Mouse (Mus musculus) limb, embryonic 11.5 days (tissue): ENCODE results near the gene Dirc2. TPM values are rescaled to one million over a fixed set of nuclear protein-coding genes. Genes with fewer than 3 reads are reported as not detected.

Experiments
- ATAC-seq: fragments of 200-750 bp; cut with Nextera tagmentation; 2 replicates; pipeline ENCODE4 v1.8.0; 2017; ENCODE audit warnings: low read depth; ENCODE audit not compliant: insufficient number of reproducible peaks, low FRiP score, low TSS enrichment
- DNase-seq: peaks from one replicate; pipeline ENCODE4 v3.0.0-alpha.2; 2015; ENCODE audit warnings: low spot score
- H3K27ac ChIP-seq: fragments of 300-500 bp; sonication (generic); replicated peaks from 2 replicates; pipeline ENCODE4 v1.5.1; 2014; ENCODE audit warnings: low read depth, mild to moderate bottlenecking, low read length
- H3K27me3 ChIP-seq: fragments of 300-500 bp; sonication (generic); 2 replicates; pipeline ENCODE4 v1.6.1; 2014; ENCODE audit warnings: mild to moderate bottlenecking, low read length, mixed read lengths; ENCODE audit not compliant: control insufficient read depth, insufficient read depth
- H3K36me3 ChIP-seq: fragments of 300-500 bp; sonication (generic); 2 replicates; pipeline ENCODE4 v1.6.1; 2014; ENCODE audit warnings: mild to moderate bottlenecking, low read length, moderate library complexity, mixed read lengths; ENCODE audit not compliant: control insufficient read depth, insufficient read depth
- H3K4me1 ChIP-seq: fragments of 300-500 bp; sonication (generic); 2 replicates; pipeline ENCODE4 v1.6.1; 2014; ENCODE audit warnings: low read length, mixed read lengths; ENCODE audit not compliant: control insufficient read depth, insufficient read depth
- H3K4me2 ChIP-seq: fragments of 300-500 bp; sonication (generic); 2 replicates; pipeline ENCODE4 v1.6.1; 2014; ENCODE audit warnings: low read depth, mild to moderate bottlenecking, moderate library complexity; ENCODE audit not compliant: severe bottlenecking
- H3K4me3 ChIP-seq: fragments of 300-500 bp; sonication (generic); 2 replicates; pipeline ENCODE4 v1.5.1; 2014; ENCODE audit warnings: low read depth, low read length
- H3K9ac ChIP-seq: fragments of 300-500 bp; sonication (generic); 2 replicates; pipeline ENCODE4 v1.6.1; 2014; ENCODE audit warnings: mild to moderate bottlenecking, low read length
- H3K9me3 ChIP-seq: fragments of 300-500 bp; sonication (generic); 2 replicates; pipeline ENCODE4 v1.6.1; 2016; ENCODE audit warnings: low read length; ENCODE audit not compliant: control insufficient read depth
- WGBS: fragments of 180-500 bp; shearing (Covaris S2); extraction: QIAGEN DNeasy Blood & Tissue Kit; methylation state at CpG from one replicate; pipeline ENCODE4 v1.1.7; 2014; 5-methylcytosine and 5-hydroxymethylcytosine counted together
- polyA plus RNA-seq: library from polyadenylated mRNA; unstranded; fragments of >200 nt; fragmentation: Nextera tagmentation; extraction: Ambion mirVana; gene quantifications from 2 replicates; pipeline ENCODE4 v1.2.1, GENCODE M21; 2014

Dirc2 gene
- polyA plus RNA-seq = 13.0 and 15.2 TPM in 2 replicates

DNA sequence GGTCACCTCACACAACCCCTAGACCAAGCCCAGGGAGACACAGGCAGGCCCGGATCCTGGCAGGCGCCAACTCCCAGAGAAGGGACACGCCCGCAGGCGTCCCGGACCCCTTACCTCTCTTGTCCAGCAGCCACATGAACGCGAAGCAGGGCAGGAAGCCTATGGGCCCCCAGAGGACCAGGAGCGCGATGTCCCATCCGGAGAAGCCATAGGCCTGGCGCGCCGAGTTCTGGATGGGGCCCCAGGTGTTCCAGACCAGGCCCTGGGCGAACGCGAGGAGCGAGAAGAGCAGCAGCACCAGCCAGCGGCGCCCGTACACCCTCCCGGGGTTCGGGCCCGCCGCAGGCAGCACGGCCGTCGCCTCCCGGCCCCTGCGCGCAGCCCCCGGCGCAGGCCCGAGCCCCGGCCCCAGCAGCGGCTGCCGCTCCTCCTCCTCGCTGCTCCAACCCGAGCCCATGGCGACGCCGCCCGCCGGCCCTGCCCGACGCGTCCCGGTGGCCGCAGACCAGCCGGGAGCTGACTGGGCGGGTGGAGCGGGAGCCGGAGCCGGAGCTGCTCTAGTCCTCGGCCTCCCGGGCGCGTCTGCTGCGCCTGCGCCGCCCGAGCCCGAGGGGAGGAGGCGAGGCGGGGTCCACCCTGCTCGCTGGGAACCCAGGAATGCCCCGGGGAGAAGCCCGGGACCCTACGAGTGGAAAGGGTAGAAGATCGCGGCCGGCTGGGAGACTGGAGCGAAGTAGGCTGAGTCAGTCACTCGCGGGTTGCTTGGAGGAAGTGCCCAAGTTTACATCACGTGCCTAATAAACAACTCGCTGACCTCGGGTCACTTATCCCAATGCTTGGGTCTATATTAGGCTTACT is at the start of gene Dirc2:
Gene Dirc2 (minus strand): TSS at position 572 of the 858 bp plus-strand sequence.
- no peaks in the 10 kb centered on the region for H3K9me3 ChIP-seq
- WGBS = under 1% methylated on average over 70 of the region's 78 CpGs
- no peaks in the 10 kb centered on the region for H3K27me3 ChIP-seq
- peaks cover 8% of the 10 kb centered on the region; the same call in 1 of the 2 replicates for H3K4me1 ChIP-seq
- ATAC-seq (peak; percentile 63; the same call in 1 of the 2 replicates), DNase-seq (peak; percentile 79)
- H3K4me3 ChIP-seq = peak within 1 kb of the TSS; percentile 92
- H3K36me3 ChIP-seq = no peaks in the 10 kb centered on the region
- peak within 1 kb of the TSS; percentile 88 for H3K9ac ChIP-seq
- no peak within 1 kb of the TSS for H3K27ac ChIP-seq
- H3K4me2 ChIP-seq = peak within 1 kb of the TSS; percentile 65

DNA sequence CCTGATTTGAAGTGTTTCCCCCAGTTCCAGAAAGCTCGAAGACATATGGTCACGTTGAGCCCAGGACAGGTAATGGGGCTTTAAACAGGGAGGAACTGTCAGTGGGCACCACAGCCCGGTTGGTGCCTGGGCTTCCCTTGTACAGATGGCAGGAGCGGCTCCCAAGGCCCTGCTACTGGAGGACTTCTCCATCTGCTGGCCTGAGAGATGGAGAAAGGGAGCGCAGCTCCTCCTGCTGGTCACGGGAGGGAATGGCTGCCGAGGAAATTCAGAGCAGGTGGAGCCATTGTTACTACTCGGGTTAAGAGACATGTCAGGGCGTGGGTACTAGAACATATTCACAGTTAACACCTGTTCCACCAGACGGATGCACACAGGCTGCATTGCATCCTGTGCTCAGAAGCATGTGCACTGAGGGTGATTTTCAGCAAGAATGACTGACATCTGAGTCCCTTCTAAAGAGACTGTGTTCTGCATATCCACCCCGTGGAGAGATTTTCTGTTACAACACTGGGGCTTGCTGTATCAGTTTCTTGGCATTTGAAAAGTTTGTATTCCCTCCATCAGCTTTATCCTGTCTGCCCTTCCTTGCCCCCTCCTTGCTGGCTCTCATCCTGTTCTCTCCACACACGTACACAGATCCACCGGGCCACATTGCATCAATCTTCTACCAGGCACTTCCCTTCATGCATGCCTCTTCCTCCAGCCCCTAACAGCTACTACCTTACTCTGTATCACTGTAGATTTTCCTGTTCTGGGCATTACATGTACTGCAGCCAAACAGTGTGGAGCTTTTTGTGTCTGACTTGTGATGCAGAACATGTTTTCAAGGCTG is 48.3 kb upstream of the Dirc2 start:
- no peaks in the 10 kb centered on the region for H3K36me3 ChIP-seq
- WGBS = 43% methylated on average over 13 of the region's 13 CpGs
- no peak overlapping the region for H3K4me3 ChIP-seq
- H3K27ac ChIP-seq = no peak overlapping the region
- H3K9ac ChIP-seq = no peak overlapping the region
- no peaks in the 10 kb centered on the region for H3K9me3 ChIP-seq
- H3K4me1 ChIP-seq = no peaks in the 10 kb centered on the region
- ATAC-seq = 0 out of 2 replicates have a peak, but pooled peaks have one; percentile 21
- no peak overlapping the region for H3K4me2 ChIP-seq
- peak; percentile 88 for DNase-seq
- H3K27me3 ChIP-seq = no peaks in the 10 kb centered on the region

DNA sequence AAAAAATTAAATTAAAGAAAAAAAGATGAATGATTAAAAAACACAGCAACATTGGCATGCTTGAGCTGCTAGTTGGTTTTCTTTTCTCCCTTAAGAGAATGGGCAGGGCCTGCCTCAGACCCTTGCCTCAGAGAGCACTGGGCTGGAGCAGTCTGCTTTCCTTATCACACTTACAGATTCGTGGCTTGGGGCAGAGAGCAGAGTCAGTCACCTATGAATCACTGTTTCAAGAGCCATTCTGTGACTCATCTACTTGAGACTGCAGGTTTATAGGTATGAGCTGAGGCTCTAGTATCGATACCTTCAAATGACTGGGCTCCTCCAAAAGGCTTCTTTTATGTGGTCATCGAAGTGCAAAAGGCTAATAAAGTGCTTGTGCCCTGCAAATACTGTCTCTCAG is 44.0 kb upstream of the Dirc2 start:
- H3K36me3 ChIP-seq = peaks cover 3% of the 10 kb centered on the region; the same call in 1 of the 2 replicates
- H3K27me3 ChIP-seq = no peaks in the 10 kb centered on the region
- 72% methylated on average over 3 of the region's 3 CpGs for WGBS
- no peak overlapping the region for H3K4me2 ChIP-seq
- DNase-seq (no peak), ATAC-seq (no peak)
- no peak overlapping the region for H3K27ac ChIP-seq
- H3K4me3 ChIP-seq = no peak overlapping the region
- no peak overlapping the region for H3K9ac ChIP-seq
- H3K9me3 ChIP-seq = no peaks in the 10 kb centered on the region
- no peaks in the 10 kb centered on the region for H3K4me1 ChIP-seq

DNA sequence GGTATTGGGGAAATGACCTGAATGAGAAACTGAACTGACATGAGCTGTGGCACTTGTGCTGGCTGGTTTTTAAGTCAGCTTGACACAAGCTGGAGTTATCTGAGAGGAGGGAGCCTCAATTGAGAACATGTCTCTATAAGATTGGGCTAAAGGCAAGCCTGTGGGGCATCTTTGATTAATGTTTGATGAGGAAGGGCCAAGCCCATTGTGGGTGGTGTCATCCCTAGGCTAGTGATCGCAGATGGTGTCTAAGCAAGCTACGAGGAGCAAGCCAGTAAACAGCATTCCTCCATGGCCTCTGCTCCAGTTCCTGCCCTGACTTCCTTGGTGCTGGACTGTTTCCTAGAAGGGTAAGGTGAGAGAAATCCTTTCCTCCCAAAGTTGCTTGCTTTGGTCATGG is 39.7 kb upstream of the Dirc2 start:
- ATAC-seq (no peak), DNase-seq (no peak)
- Histone ChIP-seq H3K9ac (no peak overlapping the region), H3K27ac (no peak overlapping the region), H3K4me3 (no peak overlapping the region), H3K4me1 (no peaks in the 10 kb centered on the region), H3K36me3 (peaks cover 3% of the 10 kb centered on the region; the same call in 1 of the 2 replicates), H3K27me3 (no peaks in the 10 kb centered on the region), H3K4me2 (no peak overlapping the region), H3K9me3 (no peaks in the 10 kb centered on the region)
- WGBS = 95% methylated on average over 2 of the region's 2 CpGs

DNA sequence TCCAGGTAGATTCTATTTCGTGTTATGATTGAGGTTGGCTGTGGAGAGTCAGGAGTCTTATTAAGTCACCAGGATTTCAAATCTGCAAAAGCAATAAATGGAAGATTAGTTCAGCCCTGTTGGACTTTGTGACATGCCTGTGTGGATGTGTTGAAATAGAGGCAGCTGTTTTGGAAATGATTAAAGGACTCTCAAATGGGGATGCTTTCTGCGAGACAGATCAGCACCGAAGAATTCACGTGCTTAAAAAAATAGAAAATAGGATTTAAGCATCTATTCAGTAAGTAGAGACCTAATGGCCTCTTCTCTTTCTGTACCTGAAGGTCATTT is 38.5 kb upstream of the Dirc2 start:
- DNase-seq = no peak
- WGBS = 94% methylated on average over 4 of the region's 4 CpGs

DNA sequence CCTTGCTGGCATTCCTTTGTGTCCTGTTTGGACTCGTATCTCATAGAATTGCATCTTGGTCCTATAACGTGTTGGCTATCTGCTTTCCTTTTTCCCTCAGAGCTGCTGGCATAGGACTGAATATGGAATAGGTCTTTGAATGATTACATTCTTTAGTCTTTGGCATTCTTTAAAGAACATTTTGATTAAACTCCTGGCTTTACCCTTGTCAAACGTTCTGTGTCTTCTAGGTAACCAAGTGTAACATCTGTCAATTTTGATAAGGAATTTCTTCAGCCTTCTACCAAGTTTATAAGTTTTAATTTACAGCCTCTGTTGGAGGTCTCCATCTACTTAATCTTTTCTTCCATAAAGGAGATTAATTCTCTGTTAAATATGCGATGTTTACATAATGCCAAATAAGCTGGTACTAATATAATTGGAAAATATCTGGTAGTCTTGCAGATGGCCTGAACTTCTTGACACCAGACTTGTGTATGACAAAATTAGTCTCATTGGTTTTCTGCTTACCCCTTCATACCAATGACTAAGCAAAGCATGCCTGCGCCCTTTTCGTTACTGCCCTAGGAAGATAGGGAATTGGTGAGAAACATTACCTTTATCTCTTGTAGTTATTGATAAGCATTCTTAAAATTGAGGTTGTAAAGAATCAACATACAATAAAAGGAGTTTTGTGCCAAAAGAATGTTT is 38.0 kb upstream of the Dirc2 start:
- ATAC-seq = no peak
- no peak overlapping the region for H3K9ac ChIP-seq
- no peaks in the 10 kb centered on the region for H3K27me3 ChIP-seq
- no peaks in the 10 kb centered on the region for H3K4me1 ChIP-seq
- H3K36me3 ChIP-seq = peaks cover 3% of the 10 kb centered on the region; the same call in 1 of the 2 replicates
- no peak overlapping the region for H3K4me3 ChIP-seq
- 90% methylated on average over 6 of the region's 6 CpGs for WGBS
- H3K9me3 ChIP-seq = no peaks in the 10 kb centered on the region
- no peak overlapping the region for H3K4me2 ChIP-seq
- no peak for DNase-seq
- H3K27ac ChIP-seq = no peak overlapping the region

More for the DNA sequence above, 38.5 kb upstream of the Dirc2 start:
- Histone ChIP-seq H3K4me2 (no peak overlapping the region), H3K27ac (no peak overlapping the region), H3K27me3 (no peaks in the 10 kb centered on the region), H3K9ac (no peak overlapping the region), H3K9me3 (no peaks in the 10 kb centered on the region), H3K4me3 (no peak overlapping the region), H3K36me3 (peaks cover 3% of the 10 kb centered on the region; the same call in 1 of the 2 replicates), H3K4me1 (no peaks in the 10 kb centered on the region)
- no peak for ATAC-seq

DNA sequence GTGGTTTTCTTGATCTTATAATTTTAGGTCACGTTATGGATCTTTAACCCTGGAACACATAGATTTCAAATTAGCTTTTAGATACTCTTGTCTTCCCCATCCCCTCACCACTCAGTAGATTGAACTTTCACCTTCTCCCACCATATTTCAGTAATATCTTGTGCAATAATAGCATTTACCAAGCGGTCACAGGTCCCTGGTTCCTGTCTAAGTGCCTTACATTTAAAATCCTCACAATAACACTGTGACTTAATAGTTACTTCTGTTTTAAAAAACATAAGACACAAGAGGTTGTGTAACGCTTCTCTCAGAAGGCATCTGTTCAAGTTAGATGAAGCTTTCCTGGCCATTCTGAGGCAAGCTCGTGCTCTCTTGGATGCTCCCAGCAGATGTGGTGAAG is 34.6 kb upstream of the Dirc2 start:
- no peaks in the 10 kb centered on the region for H3K9me3 ChIP-seq
- no peaks in the 10 kb centered on the region for H3K36me3 ChIP-seq
- no peaks in the 10 kb centered on the region for H3K4me1 ChIP-seq
- ATAC-seq (no peak), DNase-seq (no peak)
- H3K9ac ChIP-seq = no peak overlapping the region
- H3K4me2 ChIP-seq = no peak overlapping the region
- no peak overlapping the region for H3K4me3 ChIP-seq
- 89% methylated on average over 4 of the region's 4 CpGs for WGBS
- no peaks in the 10 kb centered on the region for H3K27me3 ChIP-seq
- no peak overlapping the region for H3K27ac ChIP-seq

DNA sequence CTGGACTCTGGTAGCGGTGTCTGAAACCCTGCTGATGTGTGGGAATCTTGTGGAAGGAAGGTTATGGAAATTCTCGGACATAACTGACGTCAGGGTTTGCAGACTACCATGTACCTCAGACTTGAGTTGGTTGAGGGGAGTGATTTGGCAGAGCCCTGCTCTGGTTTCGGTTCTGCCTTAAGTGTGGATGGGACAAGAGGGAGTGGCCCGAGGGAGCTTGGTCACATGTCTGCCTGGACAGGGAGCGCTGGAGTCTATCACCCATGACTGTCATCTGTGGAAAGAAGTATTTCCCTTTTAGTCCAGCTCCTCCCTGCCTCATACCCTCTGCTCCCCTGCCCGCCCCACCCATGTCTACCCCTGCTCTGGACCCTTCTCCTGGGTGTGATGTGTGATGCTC is 33.0 kb upstream of the Dirc2 start:
- no peak overlapping the region for H3K4me3 ChIP-seq
- WGBS = 93% methylated on average over 7 of the region's 7 CpGs
- H3K9me3 ChIP-seq = no peaks in the 10 kb centered on the region
- no peak overlapping the region for H3K27ac ChIP-seq
- no peak overlapping the region for H3K9ac ChIP-seq
- H3K4me1 ChIP-seq = no peaks in the 10 kb centered on the region
- DNase-seq (no peak), ATAC-seq (no peak)
- no peaks in the 10 kb centered on the region for H3K36me3 ChIP-seq
- H3K4me2 ChIP-seq = no peak overlapping the region
- no peaks in the 10 kb centered on the region for H3K27me3 ChIP-seq
